Mouse (Mus musculus) midbrain, embryonic 15.5 days (tissue): ENCODE data around the gene Cadm1. TPM values are rescaled to one million over a fixed set of nuclear protein-coding genes. Genes with fewer than 3 reads are reported as not detected.
A peak's percentile ranks its signal among the peaks of the same experiment; 100 is the strongest.

Experiments
- ATAC-seq: fragments of 200-750 bp; cut with Nextera tagmentation; replicated peaks from 2 replicates; pipeline ENCODE4 v1.8.0; 2017; ENCODE audit warnings: moderate TSS enrichment
- H3K27ac ChIP-seq: fragments of 300-500 bp; sonication (generic); 2 replicates; pipeline ENCODE4 v1.5.1; 2015; ENCODE audit warnings: mild to moderate bottlenecking, inconsistent platforms
- H3K27me3 ChIP-seq: fragments of 300-500 bp; sonication (generic); replicated peaks from 2 replicates; pipeline ENCODE4 v1.6.1; 2015; ENCODE audit warnings: inconsistent platforms
- H3K36me3 ChIP-seq: fragments of 300-500 bp; sonication (generic); replicated peaks from 2 replicates; pipeline ENCODE4 v1.6.1; 2015; ENCODE audit warnings: inconsistent platforms
- H3K4me1 ChIP-seq: fragments of 300-500 bp; sonication (generic); 2 replicates; pipeline ENCODE4 v1.6.1; 2015; ENCODE audit warnings: inconsistent platforms
- H3K4me2 ChIP-seq: fragments of 300-500 bp; sonication (generic); 2 replicates; pipeline ENCODE4 v1.6.1; 2015; ENCODE audit warnings: inconsistent platforms, mild to moderate bottlenecking, moderate library complexity
- H3K4me3 ChIP-seq: fragments of 300-500 bp; sonication (generic); 2 replicates; pipeline ENCODE4 v1.5.1; 2015; ENCODE audit warnings: mild to moderate bottlenecking, inconsistent platforms
- H3K9ac ChIP-seq: fragments of 300-500 bp; sonication (generic); 2 replicates; pipeline ENCODE4 v1.6.1; 2015; ENCODE audit warnings: mild to moderate bottlenecking, inconsistent platforms
- H3K9me3 ChIP-seq: fragments of 300-500 bp; sonication (generic); 2 replicates; pipeline ENCODE4 v1.6.1; 2016; ENCODE audit warnings: inconsistent platforms
- WGBS: fragments of 180-500 bp; shearing (Covaris S2); methylation state at CpG from one replicate; pipeline ENCODE4 v1.1.7; 2015; ENCODE audit warnings: mixed read lengths; 5-methylcytosine and 5-hydroxymethylcytosine counted together
- polyA plus RNA-seq: library from polyadenylated mRNA; unstranded; fragments of >200 nt; fragmentation: Nextera tagmentation; extraction: Ambion mirVana; gene quantifications from 2 replicates; pipeline ENCODE4 v1.2.1, GENCODE M21; 2015

Gene Cadm1
- polyA plus RNA-seq, result 263 and 275 TPM in 2 replicates

DNA sequence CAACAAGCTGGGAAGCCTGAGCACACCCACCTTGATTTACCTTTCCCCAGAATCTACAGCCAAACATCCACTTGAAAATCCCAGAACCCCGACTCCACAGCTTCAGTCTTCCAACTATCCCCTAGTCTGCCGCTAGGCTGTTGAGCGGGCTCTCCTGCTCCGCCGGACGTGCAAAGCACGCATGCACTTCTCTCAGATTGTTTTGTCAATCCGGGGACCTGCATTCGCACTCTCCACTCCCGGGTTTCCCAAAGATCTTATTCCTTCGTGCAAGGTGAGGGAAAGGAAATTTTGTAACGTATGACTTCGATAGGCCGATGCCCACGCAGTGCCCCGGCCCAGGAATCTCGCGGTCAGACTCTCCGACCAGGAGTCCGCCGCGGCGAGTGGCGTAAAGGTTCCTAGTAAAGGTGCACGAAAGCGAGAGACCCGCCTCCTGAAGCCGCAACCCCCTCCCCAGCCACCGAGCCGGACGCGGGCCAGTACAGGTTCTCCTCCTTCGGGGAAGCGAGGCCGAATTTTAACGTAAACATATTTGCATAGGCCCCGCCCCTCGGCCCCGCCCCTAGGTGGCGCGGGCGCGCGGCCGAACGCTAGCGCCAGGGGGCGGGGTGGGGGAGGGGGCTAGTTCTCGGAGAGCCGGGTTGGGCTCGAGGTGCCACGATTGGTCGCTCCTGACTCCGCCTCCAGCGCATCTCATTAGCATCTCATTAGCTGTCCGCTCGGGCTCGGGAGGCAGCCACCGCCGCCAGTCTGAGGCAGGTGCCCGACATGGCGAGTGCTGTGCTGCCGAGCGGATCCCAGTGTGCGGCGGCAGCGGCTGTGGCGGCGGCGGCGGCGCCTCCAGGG is at the start of gene Cadm1:
TSS of gene Cadm1 (plus strand) at position 572 of the 849 bp plus-strand sequence.
- Histone ChIP-seq H3K4me1 (peaks cover 28% of the 10 kb centered on the region), H3K36me3 (no peaks in the 10 kb centered on the region), H3K27ac (peak within 1 kb of the TSS; percentile 93), H3K4me3 (peak within 1 kb of the TSS; percentile 69), H3K4me2 (peak within 1 kb of the TSS; percentile 87), H3K9ac (peak within 1 kb of the TSS; percentile 74), H3K9me3 (no peaks in the 10 kb centered on the region), H3K27me3 (0 out of 2 replicates have a peak, but pooled peaks cover 4% of the 10 kb centered on the region)
- under 1% methylated on average over 71 of the region's 72 CpGs for whole genome bisulfite sequencing
- ATAC-seq, result peak; percentile 96

DNA sequence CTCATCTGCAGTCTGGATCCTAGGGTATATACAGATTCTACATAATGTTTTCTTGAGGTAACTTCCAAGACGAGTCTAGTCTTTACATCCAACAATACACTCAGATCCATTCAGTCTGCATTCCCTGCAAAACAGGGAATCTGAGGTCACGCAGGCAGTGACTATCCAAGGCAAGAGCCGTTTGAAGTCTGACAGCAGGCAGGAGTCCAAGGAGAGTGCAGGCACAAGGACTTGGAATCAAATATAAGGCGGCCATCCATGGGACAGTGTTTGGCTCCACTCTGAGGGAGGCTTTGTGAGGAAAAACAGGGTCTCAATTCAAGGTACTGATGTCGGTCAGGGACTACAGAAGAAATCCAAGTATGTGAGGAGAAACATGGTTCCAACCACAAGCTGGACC is 45.5 kb upstream of the Cadm1 start:
- H3K4me1 ChIP-seq, result no peaks in the 10 kb centered on the region
- no peaks in the 10 kb centered on the region for H3K36me3 ChIP-seq
- H3K27me3 ChIP-seq, result no peaks in the 10 kb centered on the region
- WGBS, result 84% methylated on average over 5 of the region's 5 CpGs
- H3K4me3 ChIP-seq, result no peak overlapping the region
- H3K4me2 ChIP-seq, result no peak overlapping the region
- no peak overlapping the region for H3K27ac ChIP-seq
- H3K9ac ChIP-seq, result no peak overlapping the region
- ATAC-seq, result no peak
- no peaks in the 10 kb centered on the region for H3K9me3 ChIP-seq

DNA sequence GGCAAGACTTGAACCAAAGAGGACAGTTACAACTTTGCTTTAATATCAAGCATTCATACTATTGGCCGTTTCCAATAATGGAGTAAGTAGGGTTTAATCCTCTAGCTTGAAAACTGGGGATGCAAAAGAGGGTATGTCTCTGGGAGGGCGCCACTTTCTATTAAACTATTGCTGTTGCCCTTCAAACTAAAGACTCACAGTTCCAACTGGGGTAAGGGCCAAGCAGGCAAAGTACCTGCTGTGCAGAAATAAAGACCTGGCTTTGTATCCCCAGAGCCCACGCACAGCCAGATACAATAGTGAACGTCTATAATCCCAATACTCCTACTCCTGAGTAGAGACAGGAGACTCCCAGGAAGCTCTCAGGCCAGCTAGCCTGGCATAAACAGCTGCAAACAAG is 44.8 kb upstream of the Cadm1 start:
- H3K4me2 ChIP-seq, result no peak overlapping the region
- no peak for ATAC-seq
- H3K27ac ChIP-seq, result no peak overlapping the region
- no peaks in the 10 kb centered on the region for H3K9me3 ChIP-seq
- H3K27me3 ChIP-seq, result no peaks in the 10 kb centered on the region
- H3K9ac ChIP-seq, result no peak overlapping the region
- H3K4me3 ChIP-seq, result no peak overlapping the region
- WGBS, result 37% methylated on average over 4 of the region's 4 CpGs
- no peaks in the 10 kb centered on the region for H3K36me3 ChIP-seq
- H3K4me1 ChIP-seq, result no peaks in the 10 kb centered on the region

DNA sequence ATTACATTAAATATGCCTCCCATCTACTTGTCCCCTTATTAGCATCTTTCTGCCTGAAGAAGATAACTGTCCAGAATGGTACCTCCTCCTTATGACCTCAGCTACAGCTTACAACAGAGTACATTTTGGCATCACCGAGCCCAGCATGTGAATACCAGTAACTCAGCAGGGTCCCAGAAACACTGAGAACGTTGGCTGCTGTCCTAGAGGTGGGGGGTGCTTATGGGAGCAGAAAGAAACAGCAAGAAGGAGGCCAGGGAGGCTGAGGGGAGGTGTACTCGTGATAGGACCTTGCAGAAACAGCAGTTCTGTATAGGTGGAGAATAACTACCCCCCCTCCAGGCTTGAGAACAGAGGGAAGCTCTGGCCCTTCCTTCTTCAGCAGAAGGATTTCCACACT is 30.2 kb upstream of the Cadm1 start:
- Histone ChIP-seq H3K27me3 (no peaks in the 10 kb centered on the region), H3K4me2 (no peak overlapping the region), H3K9ac (no peak overlapping the region), H3K36me3 (no peaks in the 10 kb centered on the region), H3K4me3 (no peak overlapping the region), H3K27ac (no peak overlapping the region), H3K9me3 (no peaks in the 10 kb centered on the region), H3K4me1 (no peaks in the 10 kb centered on the region)
- WGBS, result 10% methylated on average over 3 of the region's 3 CpGs
- ATAC-seq, result no peak

DNA sequence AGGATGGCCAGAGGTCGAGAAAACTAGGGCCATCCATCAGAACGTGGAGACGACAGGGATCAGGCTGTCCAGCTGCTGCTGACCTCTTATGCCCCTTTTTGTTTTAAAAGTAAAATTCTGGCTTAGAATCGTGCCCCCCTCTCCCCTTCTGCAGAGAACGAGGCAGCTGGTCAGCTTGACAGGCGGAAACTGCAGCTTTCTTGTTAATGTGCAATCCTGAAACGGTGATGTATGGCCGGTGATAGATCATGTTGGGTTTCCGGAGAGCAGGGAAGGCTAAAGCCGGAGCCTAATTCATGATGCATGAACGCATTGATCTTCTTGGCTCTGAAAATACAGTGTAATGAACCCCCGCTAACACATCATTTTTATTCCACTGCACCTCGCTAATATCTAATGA is 24.0 kb upstream of the Cadm1 start:
- H3K4me3 ChIP-seq, result no peak overlapping the region
- no peak for ATAC-seq
- H3K9me3 ChIP-seq, result no peaks in the 10 kb centered on the region
- no peak overlapping the region for H3K9ac ChIP-seq
- no peak overlapping the region for H3K27ac ChIP-seq
- H3K4me2 ChIP-seq, result no peak overlapping the region
- no peaks in the 10 kb centered on the region for H3K27me3 ChIP-seq
- 57% methylated on average over 13 of the region's 13 CpGs for WGBS
- no peaks in the 10 kb centered on the region for H3K36me3 ChIP-seq
- 0 out of 2 replicates have a peak, but pooled peaks cover 3% of the 10 kb centered on the region for H3K4me1 ChIP-seq

DNA sequence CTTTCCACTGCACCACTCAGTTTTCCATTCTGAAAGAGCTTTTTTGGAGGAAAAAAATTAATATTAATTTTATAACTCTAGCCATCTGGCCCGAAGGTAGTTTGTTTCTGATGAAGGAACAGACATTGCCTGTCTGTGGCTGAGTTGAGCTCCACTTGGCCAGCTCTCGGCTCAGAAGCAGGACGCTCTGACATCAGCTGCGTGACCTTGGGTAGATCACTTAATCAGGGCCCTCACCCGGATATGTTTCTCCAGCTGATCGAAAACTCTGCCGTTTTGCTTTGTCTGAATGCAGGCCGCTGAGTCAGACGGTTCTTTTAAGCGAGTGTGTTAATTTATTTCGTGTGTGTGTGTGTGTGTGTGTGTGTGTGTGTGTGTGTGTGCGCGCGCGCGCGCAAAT is 23.1 kb upstream of the Cadm1 start:
- WGBS, result 88% methylated on average over 17 of the region's 17 CpGs
- H3K36me3 ChIP-seq, result no peaks in the 10 kb centered on the region
- H3K27ac ChIP-seq, result no peak overlapping the region
- H3K27me3 ChIP-seq, result no peaks in the 10 kb centered on the region
- no peak for ATAC-seq
- H3K9ac ChIP-seq, result no peak overlapping the region
- no peak overlapping the region for H3K4me2 ChIP-seq
- H3K4me1 ChIP-seq, result 0 out of 2 replicates have a peak, but pooled peaks cover 3% of the 10 kb centered on the region
- H3K4me3 ChIP-seq, result no peak overlapping the region
- H3K9me3 ChIP-seq, result no peaks in the 10 kb centered on the region

DNA sequence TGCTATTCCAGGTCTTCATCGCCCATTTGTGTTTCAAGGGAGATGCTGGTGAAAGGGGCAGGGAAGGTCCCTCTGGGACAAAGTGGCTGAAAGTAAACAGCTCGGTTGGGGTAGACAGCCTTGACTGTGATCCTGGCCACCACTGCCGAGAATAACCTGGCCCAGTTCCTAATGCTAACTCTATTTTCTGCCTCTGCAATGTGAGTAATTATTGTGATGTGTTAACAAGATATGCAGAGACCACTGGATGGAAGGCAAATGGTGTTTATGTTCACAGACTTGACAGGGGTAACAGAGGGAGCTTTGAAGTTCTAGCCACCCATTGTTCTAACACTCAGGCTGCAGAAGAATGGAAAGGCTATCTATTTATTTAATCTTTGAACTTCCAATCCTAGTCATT is 21.9 kb upstream of the Cadm1 start:
- Histone ChIP-seq H3K4me1 (0 out of 2 replicates have a peak, but pooled peaks cover 3% of the 10 kb centered on the region), H3K9ac (no peak overlapping the region)
- no peak for ATAC-seq

DNA sequence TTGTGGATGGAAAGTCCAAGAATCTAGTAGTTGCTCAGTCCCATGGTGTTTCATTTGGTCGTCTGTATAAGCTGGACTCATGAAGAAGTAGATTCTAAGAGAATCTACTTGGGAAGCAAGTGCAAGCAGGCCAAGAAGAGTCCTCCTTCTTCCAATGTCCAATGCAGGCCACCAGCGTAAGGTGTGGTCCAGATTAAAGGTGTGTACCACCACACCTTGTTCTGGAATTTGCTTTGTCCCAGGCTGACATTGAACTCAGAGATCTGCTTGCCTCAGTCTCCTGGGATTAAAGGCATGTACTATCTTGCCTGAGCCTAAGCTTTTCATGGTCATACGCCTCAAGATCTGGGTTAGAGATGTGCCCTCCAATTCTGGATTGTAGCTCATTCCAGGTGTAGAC is 17.5 kb upstream of the Cadm1 start:
- Histone ChIP-seq H3K4me2 (no peak overlapping the region), H3K36me3 (no peaks in the 10 kb centered on the region), H3K27ac (no peak overlapping the region), H3K4me3 (no peak overlapping the region), H3K9ac (no peak overlapping the region), H3K27me3 (no peaks in the 10 kb centered on the region), H3K4me1 (no peaks in the 10 kb centered on the region), H3K9me3 (no peaks in the 10 kb centered on the region)
- 90% methylated on average over 3 of the region's 3 CpGs for WGBS
- ATAC-seq, result no peak

More for the DNA sequence above, 21.9 kb upstream of the Cadm1 start:
- Histone ChIP-seq H3K27ac (no peak overlapping the region), H3K4me2 (no peak overlapping the region), H3K36me3 (no peaks in the 10 kb centered on the region), H3K9me3 (no peaks in the 10 kb centered on the region), H3K4me3 (no peak overlapping the region), H3K27me3 (no peaks in the 10 kb centered on the region)
- 64% methylated on average over 3 of the region's 3 CpGs for WGBS

DNA sequence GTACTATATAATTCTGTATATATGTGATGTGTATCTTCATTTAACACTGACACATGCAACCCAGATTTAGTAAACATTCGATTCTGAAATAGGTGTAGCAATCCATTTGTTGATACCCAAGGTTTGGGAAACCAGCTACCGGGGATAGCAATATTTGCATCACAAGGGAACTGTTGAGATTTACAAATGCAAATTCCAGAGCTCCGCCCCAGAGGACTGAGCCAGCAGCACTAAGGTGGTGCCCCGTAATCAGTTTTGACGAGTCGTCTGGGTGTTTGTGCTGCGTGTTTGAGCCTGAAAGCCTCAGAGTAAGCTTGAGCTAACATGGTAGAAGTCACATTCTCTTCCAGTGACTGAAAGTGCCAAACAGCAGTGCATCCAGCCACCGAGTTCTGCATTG is 15.7 kb upstream of the Cadm1 start:
- no peaks in the 10 kb centered on the region for H3K9me3 ChIP-seq
- H3K36me3 ChIP-seq, result no peaks in the 10 kb centered on the region
- 15% methylated on average over 8 of the region's 8 CpGs for whole genome bisulfite sequencing
- H3K27ac ChIP-seq, result no peak overlapping the region
- no peaks in the 10 kb centered on the region for H3K4me1 ChIP-seq
- H3K27me3 ChIP-seq, result no peaks in the 10 kb centered on the region
- no peak overlapping the region for H3K4me2 ChIP-seq
- H3K9ac ChIP-seq, result no peak overlapping the region
- no peak overlapping the region for H3K4me3 ChIP-seq
- ATAC-seq, result no peak

DNA sequence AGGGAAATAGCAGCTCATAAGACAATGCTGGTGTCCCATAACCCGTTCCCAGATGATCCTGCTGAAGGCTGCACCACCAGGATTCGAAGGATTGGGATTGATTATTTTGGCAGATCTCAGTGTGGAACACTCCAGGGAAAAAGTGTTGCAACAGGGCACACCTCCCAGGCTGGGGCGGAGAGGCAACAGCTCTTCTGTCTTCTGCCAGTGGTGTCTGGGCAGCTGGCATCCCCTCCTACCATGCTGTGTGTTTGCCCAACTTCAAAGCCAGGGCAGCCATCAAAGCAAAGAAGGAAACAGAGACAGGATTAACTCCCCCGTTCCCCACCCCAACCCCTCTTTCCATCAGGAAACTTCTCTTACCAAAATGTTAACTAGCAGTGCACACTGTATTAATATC is 13.7 kb upstream of the Cadm1 start:
- WGBS, result 41% methylated on average over 4 of the region's 4 CpGs
- Histone ChIP-seq H3K36me3 (no peaks in the 10 kb centered on the region), H3K4me3 (no peak overlapping the region), H3K9me3 (no peaks in the 10 kb centered on the region), H3K27me3 (no peaks in the 10 kb centered on the region), H3K27ac (no peak overlapping the region), H3K4me2 (no peak overlapping the region), H3K9ac (no peak overlapping the region), H3K4me1 (no peaks in the 10 kb centered on the region)
- ATAC-seq, result no peak

DNA sequence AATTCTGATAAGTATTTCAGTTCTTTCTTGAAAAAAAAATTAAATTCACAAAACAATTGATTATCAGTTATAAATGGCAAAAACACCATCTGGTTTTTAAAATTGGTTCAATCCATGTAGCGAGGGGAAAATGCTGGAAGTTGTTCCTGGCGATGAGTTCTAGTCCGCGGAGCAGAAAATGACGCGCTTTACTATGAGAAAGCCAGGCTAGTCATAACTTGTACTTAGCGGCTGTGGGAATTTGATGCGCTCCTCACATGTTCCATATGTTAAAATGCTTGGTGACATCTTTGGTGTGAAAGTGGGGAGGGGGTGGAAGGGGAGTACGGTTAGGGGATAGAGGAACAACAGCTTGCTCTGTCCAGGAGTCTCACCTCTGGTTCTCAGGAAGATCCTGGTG is 2.7 kb upstream of the Cadm1 start:
- no peak overlapping the region for H3K4me2 ChIP-seq
- H3K36me3 ChIP-seq, result no peaks in the 10 kb centered on the region
- peaks cover 12% of the 10 kb centered on the region for H3K4me1 ChIP-seq
- H3K27ac ChIP-seq, result no peak overlapping the region
- H3K27me3 ChIP-seq, result 0 out of 2 replicates have a peak, but pooled peaks cover 4% of the 10 kb centered on the region
- H3K9me3 ChIP-seq, result no peaks in the 10 kb centered on the region
- ATAC-seq, result no peak
- no peak overlapping the region for H3K9ac ChIP-seq
- no peak overlapping the region for H3K4me3 ChIP-seq
- WGBS, result 91% methylated on average over 9 of the region's 9 CpGs

DNA sequence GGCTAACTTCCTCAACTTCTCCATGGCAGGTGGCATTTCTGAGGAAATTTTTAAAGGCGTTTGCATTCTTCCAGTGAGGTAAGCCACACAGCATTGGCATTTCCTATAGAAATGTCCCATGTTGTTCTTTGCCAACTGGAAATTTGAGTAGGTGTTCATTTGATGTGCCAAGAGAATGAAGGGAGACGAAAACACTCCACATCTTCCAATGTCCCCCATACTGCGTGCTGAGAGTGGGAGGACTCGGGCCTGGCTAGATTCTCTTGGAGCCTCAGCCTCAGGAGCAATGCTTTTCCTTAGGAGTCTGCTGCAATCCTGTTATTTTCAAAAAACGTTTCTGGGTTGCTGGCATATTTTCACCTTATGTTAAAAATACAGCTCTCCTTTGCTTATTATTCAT is 2.2 kb upstream of the Cadm1 start:
- 0 out of 2 replicates have a peak, but pooled peaks cover 4% of the 10 kb centered on the region for H3K27me3 ChIP-seq
- H3K4me3 ChIP-seq, result no peak overlapping the region
- peaks cover 16% of the 10 kb centered on the region for H3K4me1 ChIP-seq
- H3K4me2 ChIP-seq, result no peak overlapping the region
- H3K36me3 ChIP-seq, result no peaks in the 10 kb centered on the region
- no peak overlapping the region for H3K27ac ChIP-seq
- ATAC-seq, result no peak
- no peak overlapping the region for H3K9ac ChIP-seq
- WGBS, result 83% methylated on average over 5 of the region's 5 CpGs
- H3K9me3 ChIP-seq, result no peaks in the 10 kb centered on the region

DNA sequence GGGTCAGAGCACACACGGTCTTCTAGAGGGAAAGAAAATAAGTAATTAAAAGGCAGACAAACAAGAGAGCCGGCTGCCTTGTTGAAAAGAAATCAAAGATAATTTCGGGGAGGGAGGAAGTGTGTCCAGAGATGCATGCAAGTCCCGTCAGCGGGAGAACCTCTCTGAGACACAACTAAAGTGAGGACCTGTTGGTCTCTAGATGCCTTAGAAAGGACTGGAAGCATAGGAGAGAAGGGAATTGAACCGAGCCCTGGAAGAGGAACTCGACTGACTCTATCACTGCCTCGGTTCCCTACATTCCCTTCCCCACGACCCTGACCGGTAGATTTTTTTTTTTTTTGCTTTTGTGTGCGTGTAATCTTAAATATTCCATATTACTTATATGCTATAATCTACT is 791 bp upstream of the Cadm1 start:
- Histone ChIP-seq H3K27ac (peak overlapping the region; percentile 91), H3K27me3 (0 out of 2 replicates have a peak, but pooled peaks cover 4% of the 10 kb centered on the region), H3K4me3 (peak overlapping the region; percentile 69), H3K4me1 (peaks cover 28% of the 10 kb centered on the region), H3K36me3 (no peaks in the 10 kb centered on the region), H3K4me2 (peak overlapping the region; percentile 87), H3K9me3 (no peaks in the 10 kb centered on the region), H3K9ac (peak overlapping the region; percentile 70; the same call in 1 of the 2 replicates)
- 4% methylated on average over 11 of the region's 11 CpGs for WGBS
- ATAC-seq, result no peak
